Mouse (Mus musculus) frontal cortex, postnatal 36 days (tissue): Measurements from ENCODE around the gene Ncbp2.
A peak's percentile ranks its signal among the peaks of the same experiment; 100 is the strongest.

Experiments
- DNase-seq, 2 experiments: peaks; one replicate each; pipeline ENCODE4 v3.0.0; 2022; ENCODE audit warnings: low spot score in 2 of 2

Ncbp2 gene

GRCm38 (mm10) chr16:31948345-31948774, at the start of gene Ncbp2, which contains the start of gene 0610012G03Rik:
Gene Ncbp2, plus strand, starts transcription at chr16:31948513.
Gene 0610012G03Rik, minus strand, starts transcription at chr16:31948494.
- peak; percentile 95 to 98 for DNase-seq

DNA sequence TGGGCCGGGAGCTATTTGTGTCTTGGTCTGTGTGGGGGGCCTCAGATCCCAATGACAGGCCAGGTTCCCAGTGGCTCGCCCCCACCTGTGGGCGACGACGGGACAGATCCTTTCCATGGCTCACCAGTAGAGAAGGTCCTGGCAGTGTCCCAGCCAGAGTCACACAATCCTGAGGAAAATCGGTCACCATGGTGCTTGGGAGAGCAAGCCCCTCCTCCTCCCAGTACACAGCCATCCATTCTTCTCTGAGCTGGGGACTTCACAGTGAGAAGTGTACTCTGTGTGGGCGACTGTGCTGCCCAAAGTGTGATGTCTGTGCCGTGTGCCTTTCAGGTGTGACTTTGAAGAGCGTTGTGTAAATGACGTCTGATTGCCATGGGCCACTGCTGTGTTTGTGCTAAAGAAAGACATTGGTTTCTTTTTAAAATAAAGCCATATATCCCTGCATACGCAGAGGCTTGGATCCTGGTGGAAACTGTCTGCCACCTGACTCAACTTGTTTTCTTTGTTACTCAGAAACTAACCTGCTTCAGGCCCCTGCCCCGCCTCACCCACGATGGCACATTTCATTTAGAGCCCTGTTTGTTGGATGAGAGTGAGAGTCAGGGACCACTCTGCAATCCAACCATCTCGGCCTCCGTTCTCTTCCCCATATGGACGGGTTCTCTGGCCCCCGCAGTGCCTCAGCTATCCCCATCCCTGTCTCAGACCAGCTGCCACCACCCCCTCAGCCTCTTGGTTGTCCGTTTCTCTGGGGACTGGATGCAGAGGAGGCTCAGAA, 49.6 kb upstream of the Ncbp2 start:
- DNase-seq, result peak; percentile 90 to 95

DNA sequence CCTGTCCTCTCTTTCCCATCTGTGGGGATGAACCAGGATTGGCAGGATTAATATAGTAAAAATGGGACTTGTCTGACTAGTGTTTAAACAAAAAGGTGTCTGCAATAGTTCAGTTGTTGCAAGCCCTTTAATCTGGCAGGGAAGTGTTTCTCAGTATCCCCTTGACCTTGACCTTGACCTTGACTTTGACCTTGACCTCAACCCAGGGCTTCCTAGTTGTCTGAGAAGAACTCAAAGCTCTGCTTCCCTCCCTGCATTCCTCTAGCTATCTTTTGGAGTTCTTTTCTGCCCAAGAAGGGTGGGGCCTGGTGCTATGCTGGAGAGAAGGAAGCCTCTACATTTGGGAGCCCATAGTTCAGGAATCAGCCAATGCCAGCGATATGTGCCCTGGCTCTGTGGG, 46.4 kb upstream of the Ncbp2 start:
- no peak for DNase-seq

GRCm38 (mm10) chr16:31903239-31903638, 45.1 kb upstream of the Ncbp2 start:
- peak in 1 of 2 experiments; percentile 66 for DNase-seq

GRCm38 (mm10) chr16:31905331-31905730, 43.0 kb upstream of the Ncbp2 start:
- no peak for DNase-seq

DNA sequence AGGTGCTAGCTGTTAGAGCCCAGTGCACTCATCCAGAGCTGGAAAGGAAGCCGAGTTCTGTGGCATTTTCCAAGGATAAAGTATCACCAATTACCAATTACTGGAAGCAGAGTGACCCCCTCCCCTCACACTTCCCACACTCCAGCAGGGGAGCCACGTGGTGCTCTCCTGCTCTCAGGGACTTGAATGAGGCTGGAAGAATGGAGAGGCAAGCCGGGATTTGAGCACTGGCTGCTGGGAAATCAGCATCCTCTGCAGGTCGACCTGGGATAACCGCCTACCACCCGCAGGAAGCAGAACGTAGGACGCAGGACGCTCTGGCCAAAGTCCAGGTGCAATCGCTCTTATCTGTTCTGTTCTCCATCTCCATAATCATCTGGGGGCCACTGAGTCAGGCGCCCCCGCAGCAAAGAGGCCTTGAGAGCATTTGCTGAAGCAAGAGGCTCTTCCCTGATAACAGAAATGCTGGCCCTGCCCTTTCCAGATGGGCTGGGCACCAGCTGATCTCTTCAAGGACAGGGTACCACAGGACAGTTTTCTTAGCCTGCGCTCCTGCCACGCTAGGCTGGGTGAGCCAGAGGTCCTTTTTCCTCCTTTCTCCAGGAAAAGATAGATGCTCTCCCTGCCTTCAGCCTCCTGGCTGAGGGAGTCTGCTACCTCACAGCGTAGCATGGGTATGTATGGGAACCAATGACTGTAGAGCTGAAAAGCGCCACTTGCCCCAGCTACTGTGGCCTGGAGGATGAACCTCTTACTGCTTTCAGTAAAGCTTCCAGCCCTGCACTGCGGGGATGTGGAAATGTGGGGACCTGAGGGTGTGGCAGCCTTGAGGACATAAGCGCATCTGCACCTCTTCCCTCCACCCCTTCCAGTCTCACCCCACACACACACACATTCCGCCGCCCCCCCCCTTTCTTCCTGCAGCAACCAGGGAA, 42.2 kb upstream of the Ncbp2 start:
- peak in 1 of 2 experiments; percentile 55 for DNase-seq

DNA sequence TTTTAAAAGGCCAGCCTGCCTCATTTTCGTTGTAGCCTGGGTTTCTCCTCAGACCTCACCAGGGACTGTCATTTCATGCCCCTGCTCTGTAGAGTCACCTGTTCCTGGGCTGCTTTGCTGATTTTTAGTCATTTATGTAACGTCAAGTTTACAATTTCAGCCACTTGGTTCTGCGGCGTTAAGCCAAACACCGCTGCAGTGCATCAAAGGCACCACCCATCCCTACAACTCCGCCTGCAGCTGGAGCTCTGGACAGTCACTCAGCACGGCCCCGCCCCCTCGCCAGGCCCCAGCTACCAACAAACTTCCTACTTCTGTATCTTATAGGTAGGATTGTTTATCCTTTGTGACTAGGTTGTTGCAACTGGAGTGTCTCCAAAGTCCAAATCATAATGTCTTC, 41.4 kb upstream of the Ncbp2 start:
- DNase-seq, result peak in 1 of 2 experiments; percentile 54

GRCm38 (mm10) chr16:31908959-31909358, 39.4 kb upstream of the Ncbp2 start:
- peak in 1 of 2 experiments; percentile 78 for DNase-seq

DNA sequence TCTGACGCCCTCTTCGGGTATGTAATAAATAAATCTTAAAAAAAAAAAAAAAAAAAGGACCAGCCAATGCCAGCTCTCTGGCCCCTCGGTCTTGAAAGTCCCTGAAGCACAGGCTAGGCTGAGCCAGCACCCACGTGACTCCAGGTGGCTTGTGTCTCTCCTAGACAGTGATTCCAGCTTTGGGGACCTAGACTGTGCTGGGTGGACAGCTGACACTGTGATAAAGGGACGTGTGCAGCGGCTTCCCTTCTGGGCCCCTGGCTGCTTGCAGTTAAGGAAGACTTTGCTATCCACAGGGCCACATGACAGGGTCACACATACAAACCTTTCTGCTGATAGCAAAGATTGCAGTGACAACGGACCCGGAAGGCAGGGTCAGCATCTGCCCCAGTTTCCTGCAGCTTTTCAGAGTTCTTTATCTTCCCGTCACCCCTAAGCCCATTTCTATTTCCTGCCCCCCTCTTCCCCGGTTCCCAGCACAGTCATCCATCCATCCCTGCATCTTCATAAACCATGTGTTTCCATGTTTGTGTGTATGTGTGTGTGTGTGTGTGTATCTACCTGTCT, 37.9 kb upstream of the Ncbp2 start:
- DNase-seq, result no peak

GRCm38 (mm10) chr16:31917776-31918175, 30.5 kb upstream of the Ncbp2 start:
- no peak for DNase-seq

- peak; percentile 86 to 96 for DNase-seq
Observed at GRCm38 (mm10) chr16:31918248-31918724, 30.0 kb upstream of the Ncbp2 start.

DNA sequence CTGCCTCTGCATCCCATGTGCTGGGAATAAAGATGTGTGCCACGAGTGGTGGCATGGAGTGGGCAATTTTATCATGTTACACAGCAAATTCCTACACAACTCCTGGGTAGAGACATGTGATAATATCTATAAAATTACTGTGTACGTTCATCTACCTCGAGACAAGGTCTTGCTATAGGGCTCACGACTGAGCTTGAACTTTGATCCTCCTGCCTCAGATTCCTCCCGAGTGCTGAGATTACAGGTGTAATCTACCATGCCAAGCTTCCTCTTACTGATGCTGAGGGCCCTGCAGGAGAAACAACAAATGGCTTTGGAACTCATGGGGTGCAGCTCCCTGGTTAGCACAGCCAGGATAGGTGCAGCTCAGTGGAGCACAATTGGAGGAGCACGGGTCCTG, 23.9 kb upstream of the Ncbp2 start:
- DNase-seq, result no peak

GRCm38 (mm10) chr16:31926091-31926490, 22.2 kb upstream of the Ncbp2 start:
- DNase-seq, result no peak

- no peak for DNase-seq
Observed at GRCm38 (mm10) chr16:31926547-31927182, 21.6 kb upstream of the Ncbp2 start.

DNA sequence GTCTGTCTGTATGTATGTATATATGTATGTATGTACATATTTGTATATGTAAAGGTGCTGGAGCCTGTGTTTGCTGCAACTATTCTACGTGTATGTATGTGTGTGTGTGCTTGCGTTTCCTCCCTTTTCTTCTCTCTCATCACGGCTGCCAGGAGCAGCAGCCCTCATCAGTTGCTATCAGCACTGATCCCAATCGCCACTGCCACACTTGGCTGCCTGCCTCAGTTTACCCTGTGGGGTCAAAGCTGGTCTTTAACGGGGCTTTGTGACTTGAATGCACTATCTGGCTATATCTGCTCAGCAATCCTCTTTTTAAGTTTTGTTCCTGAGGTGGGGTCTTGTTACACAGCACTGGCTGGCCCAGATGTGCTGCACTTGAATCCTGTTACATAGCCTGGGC, 20.9 kb upstream of the Ncbp2 start:
- no peak for DNase-seq

DNA sequence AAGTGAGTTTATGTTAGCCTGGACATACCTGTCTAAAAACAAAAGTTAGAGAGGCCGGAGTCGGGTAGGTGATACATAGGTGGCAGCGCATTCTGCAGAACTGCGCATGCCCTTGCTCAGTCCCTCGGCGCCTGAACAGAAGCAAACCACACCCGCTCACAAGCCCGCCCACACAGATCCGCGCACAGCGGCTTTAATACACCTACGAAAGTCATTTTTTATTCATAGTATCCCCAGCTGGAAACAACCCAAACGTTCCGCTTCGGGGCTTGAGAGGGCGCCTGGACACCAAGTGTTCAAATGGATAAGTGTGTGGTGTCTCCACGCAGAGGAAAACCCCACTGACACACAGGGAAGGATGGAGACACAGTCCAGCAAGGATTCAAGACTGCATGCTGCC, 17.0 kb upstream of the Ncbp2 start:
- no peak for DNase-seq

DNA sequence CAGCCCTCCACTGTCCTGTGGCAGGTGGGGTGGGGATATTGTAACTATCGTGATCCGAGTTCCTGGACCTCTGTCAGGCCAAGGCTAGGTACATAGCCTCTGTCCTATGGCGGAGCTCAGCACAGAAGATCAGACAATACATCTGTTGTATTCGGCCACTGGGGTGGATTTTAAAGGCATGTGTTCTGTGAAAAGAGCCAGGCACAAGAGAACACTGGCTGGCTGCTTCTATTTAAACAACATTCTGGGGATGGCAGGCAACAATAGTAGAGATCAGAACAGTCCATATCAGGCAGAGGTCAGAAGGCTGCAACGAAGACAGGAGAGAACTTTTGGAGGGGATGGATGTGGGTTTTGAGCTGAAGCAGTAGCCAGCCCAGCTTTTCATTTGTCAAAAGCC, 16.1 kb upstream of the Ncbp2 start:
- DNase-seq, result peak in 1 of 2 experiments; percentile 27

- DNase-seq, result peak; percentile 86 to 90
Observed at GRCm38 (mm10) chr16:31932840-31933697, 15.2 kb upstream of the Ncbp2 start.

- DNase-seq, result peak; percentile 55 to 57
Observed at GRCm38 (mm10) chr16:31933751-31934549, 14.4 kb upstream of the Ncbp2 start, which contains the start of gene Pigz. Gene Pigz, plus strand, starts transcription at chr16:31933851.
